Mouse (Mus musculus) effector memory CD4-positive, alpha-beta T cell, adult 7 months (primary cell): ENCODE results near the gene Car7. TPM values are rescaled to one million over a fixed set of nuclear protein-coding genes. Genes with fewer than 3 reads are reported as not detected.

Experiments used
- polyA plus RNA-seq: library from polyadenylated mRNA; unstranded; fragments of 100-300 nt; shearing (Covaris generic); gene quantifications from one replicate; pipeline ENCODE4 v1.2.1, GENCODE M21; 2017

Gene Car7
- polyA plus RNA-seq = 4.0 TPM

GRCm38 (mm10) chr8:104533971-104534778 lies at the start of gene Car7, which contains the start of gene Nae1:
Car7 (plus strand) TSS chr8:104534689.
Nae1 (minus strand) TSS chr8:104534637.

GRCm38 (mm10) chr8:104509061-104510006 lies 25.2 kb upstream of the Car7 start, which contains the start of gene Terb1:
Terb1 (minus strand) TSS chr8:104509910.

GRCm38 (mm10) chr8:104591133-104591834 lies 56.8 kb downstream of the Car7 start, which contains the start of gene Pdp2:
Pdp2 (plus strand) TSS chr8:104591451.

Other genes with a start within 250 kb of the Car7 start
- not detected for gene Cmtm2a, start 241.5 kb upstream of the Car7 start, polyA plus RNA-seq
- not detected for gene Gm45711, start 224.6 kb upstream of the Car7 start, polyA plus RNA-seq
- gene Cmtm1, start 224.5 kb upstream of the Car7 start, polyA plus RNA-seq = not detected
- not detected for gene Gm11020, start 213.1 kb upstream of the Car7 start, polyA plus RNA-seq
- gene Cmtm2b, start 212.5 kb upstream of the Car7 start, polyA plus RNA-seq = not detected
- gene Cmtm3, start 195.3 kb upstream of the Car7 start, polyA plus RNA-seq = 5.7 TPM
- 0.87 TPM for gene Cmtm4, start 138.9 kb upstream of the Car7 start, polyA plus RNA-seq
- 50.4 TPM for gene Dync1li2, start 91.6 kb upstream of the Car7 start, polyA plus RNA-seq
- gene Terb1, start 24.8 kb upstream of the Car7 start, polyA plus RNA-seq = 0.49 TPM
- 77.4 TPM for gene Nae1, start 52 bp upstream of the Car7 start, polyA plus RNA-seq
- gene Pdp2, start 56.8 kb downstream of the Car7 start, polyA plus RNA-seq = 4.5 TPM
- not detected for gene Cdh16, start 89.7 kb downstream of the Car7 start, polyA plus RNA-seq
- gene Rrad, start 96.6 kb downstream of the Car7 start, polyA plus RNA-seq = 237 TPM
- gene Ciao2b, start 107.3 kb downstream of the Car7 start, polyA plus RNA-seq = 170 TPM
- gene Ces2a, start 199.3 kb downstream of the Car7 start, polyA plus RNA-seq = not detected